Mouse (Mus musculus): ENCODE results near the gene Capn1.
"Not testable (repeated sequence)": the region's sequence is repeated elsewhere in the genome, so short reads cannot be mapped to it uniquely, and the experiment has no call there.

Gene Capn1

GRCm38 (mm10) chr19:6015511-6016315 is at the start of gene Capn1:
TSS of gene Capn1 (minus strand) at chr19:6015897.
- DNase-seq (ENCODE audit: low read depth, low spot score), result peak; percentile 79

- DNase-seq (ENCODE audit: low read depth, low spot score), result no peak
These were observed 47.4 kb upstream of the Capn1 start for GRCm38 (mm10) chr19:6063081-6063480.

GRCm38 (mm10) chr19:6062418-6062817 is 46.7 kb upstream of the Capn1 start:
- DNase-seq (ENCODE audit: low read depth, low spot score), result no peak

GRCm38 (mm10) chr19:6061641-6062302 is 46.1 kb upstream of the Capn1 start:
- DNase-seq (ENCODE audit: low read depth, low spot score), result no peak

- DNase-seq (ENCODE audit: low read depth, low spot score), result peak; percentile 91
These were observed 45.4 kb upstream of the Capn1 start, which contains the start of gene Znhit2 for GRCm38 (mm10) chr19:6061021-6061533. TSS of gene Znhit2 (plus strand) at chr19:6061192.

DNA sequence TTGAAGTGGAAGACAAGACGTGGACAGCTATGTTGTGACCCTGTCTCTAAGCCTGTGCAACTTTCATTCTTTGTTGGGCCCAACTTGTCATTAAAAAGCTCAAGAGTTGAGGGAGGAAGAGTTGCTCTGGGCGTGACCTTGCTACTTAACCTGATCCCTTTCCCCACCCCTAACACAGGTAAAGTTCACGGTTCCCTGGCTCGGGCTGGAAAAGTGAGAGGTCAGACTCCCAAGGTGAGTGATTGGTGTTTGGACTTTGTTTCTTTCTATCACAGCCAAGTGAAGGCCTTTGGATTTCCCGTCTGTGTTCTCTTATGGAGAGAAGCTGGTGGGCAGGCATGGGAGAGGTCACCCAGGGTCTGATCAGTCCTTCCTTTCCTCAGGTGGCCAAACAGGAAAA is 43.3 kb upstream of the Capn1 start:
- DNase-seq (ENCODE audit: low read depth, low spot score), result no peak

GRCm38 (mm10) chr19:6058513-6058912 is 42.8 kb upstream of the Capn1 start:
- DNase-seq (ENCODE audit: low read depth, low spot score), result no peak

GRCm38 (mm10) chr19:6057313-6058096 is 41.8 kb upstream of the Capn1 start, which contains the start of the genes Mrpl49 and Fau:
TSS of gene Mrpl49 (minus strand) at chr19:6057785.
TSS of gene Fau (plus strand) at chr19:6057844.
- DNase-seq (ENCODE audit: low read depth, low spot score), result peak; percentile 98

GRCm38 (mm10) chr19:6056696-6057095 is 41.0 kb upstream of the Capn1 start:
- no peak for DNase-seq (ENCODE audit: low read depth, low spot score)

- DNase-seq (ENCODE audit: low read depth, low spot score), result no peak
These were observed 38.6 kb upstream of the Capn1 start for GRCm38 (mm10) chr19:6054296-6054695.

DNA sequence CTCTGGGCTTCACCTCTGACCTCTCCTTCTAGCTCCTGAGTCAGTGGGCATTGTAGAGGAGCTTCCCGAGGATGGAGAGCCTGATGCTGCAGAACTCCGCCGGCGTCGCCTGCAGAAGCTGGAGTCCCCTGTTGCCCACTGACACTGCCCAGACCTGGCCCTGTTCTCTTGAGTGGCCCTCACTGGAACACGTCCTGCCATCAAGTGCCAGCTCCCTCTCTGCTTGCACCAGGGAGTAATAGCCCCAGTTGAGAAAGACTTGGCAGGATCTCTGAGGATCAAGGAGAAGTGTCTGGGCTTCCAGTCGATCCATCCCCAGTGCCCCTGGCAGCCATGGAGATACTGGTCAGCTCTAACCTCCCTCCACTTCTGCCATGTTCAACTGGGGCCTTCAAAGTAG is 36.8 kb upstream of the Capn1 start:
- no peak for DNase-seq (ENCODE audit: low read depth, low spot score)

GRCm38 (mm10) chr19:6048681-6049410 is 33.1 kb upstream of the Capn1 start:
- DNase-seq (ENCODE audit: low read depth, low spot score), result no peak

GRCm38 (mm10) chr19:6047899-6048166 is 32.1 kb upstream of the Capn1 start:
- DNase-seq (ENCODE audit: low read depth, low spot score), result no peak

DNA sequence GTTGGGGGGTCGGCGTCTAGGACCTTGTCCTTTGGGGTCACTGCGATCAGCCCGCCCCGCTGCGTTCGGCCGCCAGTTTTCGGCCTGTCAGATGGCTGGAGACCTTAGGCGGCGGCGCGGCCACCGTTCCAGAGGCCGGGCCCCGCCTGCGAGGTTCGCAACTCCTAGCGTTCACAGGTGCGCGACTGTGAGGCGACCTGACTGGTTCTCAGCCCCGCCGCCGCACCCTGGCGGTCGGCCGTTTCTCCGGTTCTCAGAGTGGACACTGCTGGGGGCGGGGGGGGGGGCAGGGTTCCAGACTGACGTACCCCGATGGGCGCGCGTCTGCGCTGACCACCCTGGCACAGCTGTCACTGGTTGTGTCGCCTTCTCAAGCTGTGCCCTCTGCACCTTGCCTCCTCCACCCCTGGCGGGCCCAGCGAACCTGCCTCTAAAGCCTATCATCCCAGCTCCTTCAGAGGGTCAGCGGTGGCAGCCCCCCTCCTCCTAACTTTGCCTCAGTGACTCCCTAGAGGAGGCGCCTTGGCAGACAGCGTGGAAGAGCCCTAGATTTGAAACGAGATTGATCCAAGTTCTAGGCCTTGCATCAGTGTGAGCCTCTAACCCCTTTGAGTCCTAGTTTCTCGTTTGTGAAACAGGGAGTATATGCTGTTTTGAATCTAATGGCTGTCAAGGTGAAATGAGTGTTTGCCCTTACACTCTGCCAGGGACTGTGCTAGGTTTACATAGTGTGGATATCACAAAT is 31.6 kb upstream of the Capn1 start:
- no peak for DNase-seq (ENCODE audit: low read depth, low spot score)

DNA sequence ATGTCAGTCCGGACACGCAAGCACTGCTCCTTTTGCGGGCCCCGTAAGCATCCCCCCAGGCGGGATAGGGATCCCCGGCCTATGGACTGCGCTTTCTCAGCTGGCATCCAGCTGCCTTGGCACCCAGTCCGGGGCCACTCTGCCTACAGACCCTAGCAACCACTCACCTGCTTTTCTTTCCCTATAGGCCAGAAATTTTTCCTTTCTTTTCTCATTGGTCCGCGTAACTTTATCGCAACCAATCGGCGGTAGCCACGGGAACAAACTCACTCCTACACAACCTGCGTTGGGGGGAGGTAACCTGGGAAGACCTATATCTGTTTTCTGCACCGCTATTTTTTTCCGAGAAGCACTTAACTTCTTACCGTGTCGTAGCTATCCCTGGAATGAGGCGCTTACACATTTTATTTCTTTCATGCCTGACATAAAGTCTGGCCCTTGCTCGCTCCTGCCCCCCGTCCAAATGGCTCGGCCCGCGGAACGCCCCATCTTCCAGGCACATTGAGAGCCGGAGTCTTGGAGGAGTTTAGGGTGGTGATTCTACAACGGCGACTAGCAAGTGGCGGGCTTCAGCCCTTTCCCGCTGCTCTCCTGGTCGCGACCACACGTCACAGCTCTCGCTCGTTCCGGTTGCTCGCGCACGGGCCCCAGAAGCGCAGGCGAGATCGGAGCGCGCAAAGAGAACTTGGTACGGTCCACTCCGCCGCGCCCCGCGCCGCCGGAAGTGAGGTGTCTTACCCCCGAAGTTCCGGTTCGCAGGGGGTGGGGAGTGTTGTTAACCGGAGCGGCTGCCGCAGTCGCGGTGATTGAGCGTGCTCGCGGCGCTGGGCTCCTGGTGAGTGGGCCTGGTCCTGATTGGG is 30.8 kb upstream of the Capn1 start, which contains the start of gene Syvn1:
Gene Syvn1 (plus strand): TSS at position 283 of the 860 bp plus-strand sequence.
- DNase-seq (ENCODE audit: low read depth, low spot score), result peak; percentile 94

DNA sequence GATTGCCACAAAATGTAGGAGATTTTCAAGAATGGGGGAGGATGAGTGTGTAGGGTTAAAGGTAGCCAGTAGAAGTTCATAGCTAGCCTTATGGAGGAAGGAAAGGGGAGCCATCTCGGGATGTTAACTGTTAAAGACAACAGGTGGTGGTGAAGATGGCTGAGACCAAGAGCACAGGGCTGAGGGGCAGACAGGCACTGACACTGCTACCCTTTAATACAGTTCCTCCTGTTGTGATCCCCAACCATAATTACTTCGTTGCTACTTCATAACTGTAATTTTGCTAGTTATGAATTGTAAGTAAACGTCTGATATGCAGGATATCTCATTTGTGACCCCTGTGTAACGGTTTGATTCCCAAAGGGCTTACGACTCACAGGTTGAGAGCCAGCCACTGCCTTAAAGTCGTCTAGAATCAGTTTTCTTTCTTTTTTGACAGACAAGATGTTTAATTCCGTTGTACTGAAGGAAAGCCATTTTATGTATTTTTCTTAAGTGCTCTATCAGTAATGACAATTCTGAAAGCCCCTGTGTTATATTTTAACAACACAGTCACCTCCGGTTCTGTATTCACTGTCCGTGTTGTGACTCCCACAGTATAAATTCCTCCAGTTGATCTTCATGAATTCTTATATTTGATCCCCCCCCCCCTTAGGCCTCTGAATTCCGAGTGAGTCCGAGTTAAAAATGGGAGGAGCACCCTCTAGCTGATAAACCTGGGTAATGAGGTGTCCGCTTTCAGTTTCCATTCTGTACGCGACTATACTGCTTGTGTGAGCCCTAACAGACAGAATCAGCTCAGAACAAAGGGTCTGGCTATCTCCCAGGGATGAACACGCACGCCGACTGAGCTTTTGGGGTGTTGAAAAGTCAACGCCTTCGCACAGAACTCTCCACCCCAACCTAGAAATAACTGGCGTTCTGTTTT is 29.9 kb upstream of the Capn1 start:
- no peak for DNase-seq (ENCODE audit: low read depth, low spot score)

- not testable (repeated sequence) for DNase-seq (ENCODE audit: low read depth, low spot score)
These were observed 28.4 kb upstream of the Capn1 start for GRCm38 (mm10) chr19:6044102-6044501.

- no peak for DNase-seq (ENCODE audit: low read depth, low spot score)
These were observed 26.6 kb upstream of the Capn1 start for GRCm38 (mm10) chr19:6042293-6042692.

- no peak for DNase-seq (ENCODE audit: low read depth, low spot score)
These were observed 24.3 kb upstream of the Capn1 start for GRCm38 (mm10) chr19:6040002-6040401.

Measured in ES-CJ7 (cell line).